Mouse (Mus musculus) bone marrow macrophage, adult 2 months (primary cell): ENCODE measurements around the gene Zswim3.

Experiments used
- CTCF ChIP-seq: IDR thresholded peaks from 2 replicates; pipeline ENCODE4 v1.5.1; 2012; ENCODE audit warnings: low read depth, mild to moderate bottlenecking, low read length, moderate library complexity
- POLR2A ChIP-seq: IDR thresholded peaks from 2 replicates; pipeline ENCODE4 v1.6.1; 2012; ENCODE audit warnings: mild to moderate bottlenecking, low read depth, low read length, borderline replicate concordance

GRCm38 (mm10) chr2:164835164-164835563 is 30.3 kb downstream of the Zswim3 start:
- TF ChIP-seq CTCF (no peak), POLR2A (no peak)
